8 mouse cellular contexts compared by ENCODE assay signal in the genomic region with DNA sequence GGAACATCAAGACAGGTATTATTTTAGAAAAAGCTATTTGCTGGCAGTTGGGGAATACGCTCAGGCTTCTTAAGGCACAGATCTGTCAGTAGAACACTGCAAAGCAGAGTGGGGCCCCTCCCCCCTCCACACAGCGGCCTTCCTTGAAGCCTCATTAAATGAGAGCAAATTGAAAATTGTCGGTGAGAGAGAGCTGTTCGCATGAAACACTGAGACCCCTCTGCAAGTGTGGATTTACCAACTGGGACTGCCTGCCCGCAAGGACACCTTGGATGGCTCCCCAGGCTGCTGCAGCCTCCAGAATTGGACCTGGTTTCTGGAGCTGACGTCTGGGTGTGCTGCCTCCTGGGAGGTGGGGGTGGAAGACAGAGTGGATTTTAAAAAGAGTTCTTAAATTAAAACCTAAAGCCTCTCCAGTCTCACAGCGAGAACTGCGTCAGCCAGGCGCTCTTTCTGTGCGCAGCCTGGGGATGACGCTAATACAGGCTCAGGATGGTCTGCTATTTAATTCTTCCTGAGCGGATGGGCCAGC. TPM values are rescaled to one million over a fixed set of nuclear protein-coding genes. Genes with fewer than 3 reads are reported as not detected.
DNase-seq lines count a peak whose midpoint lies in the region; ATAC-seq and TF ChIP-seq lines count a peak whose summit lies in the region.

No protein-coding gene starts in this region.

- no peak for TF ChIP-seq EP300 in stomach, postnatal 0 days (optimal IDR thresholded peaks at IDR 0.05)

- peaks cover 41% of the 10 kb centered on the region for H3K4me1 ChIP-seq in forebrain, embryonic 10.5 days
- H3K4me1 ChIP-seq in midbrain, embryonic 15.5 days: peaks cover 25% of the 10 kb centered on the region
- no peaks in the 10 kb centered on the region for H3K4me1 ChIP-seq in stomach, postnatal 0 days (replicated peaks; ENCODE audit: control insufficient read depth, insufficient read depth)

- H3K27me3 ChIP-seq in forebrain, embryonic 10.5 days (ENCODE audit: poor library complexity, severe bottlenecking): no peaks in the 10 kb centered on the region
- H3K27me3 ChIP-seq in midbrain, embryonic 15.5 days (replicated peaks): no peaks in the 10 kb centered on the region
- H3K27me3 ChIP-seq in stomach, postnatal 0 days (ENCODE audit: control insufficient read depth, insufficient read depth, low read length): no peaks in the 10 kb centered on the region

- no peaks in the 10 kb centered on the region for H3K9me3 ChIP-seq in forebrain, embryonic 10.5 days
- H3K9me3 ChIP-seq in midbrain, embryonic 15.5 days: no peaks in the 10 kb centered on the region
- no peaks in the 10 kb centered on the region for H3K9me3 ChIP-seq in stomach, postnatal 0 days (ENCODE audit: control insufficient read depth, low read length)

- ATAC-seq in midbrain, embryonic 15.5 days (replicated peaks): peak; percentile 69
- no peak for ATAC-seq in stomach, postnatal 0 days (ENCODE audit: low FRiP score, low TSS enrichment)

- no peak overlapping the region for H3K9ac ChIP-seq in midbrain, embryonic 15.5 days
- H3K9ac ChIP-seq in stomach, postnatal 0 days (ENCODE audit: low read length): no peak overlapping the region

- peak overlapping the region; percentile 74 for H3K27ac ChIP-seq in forebrain, embryonic 10.5 days
- H3K27ac ChIP-seq in midbrain, embryonic 15.5 days: peak overlapping the region; percentile 65
- no peak overlapping the region for H3K27ac ChIP-seq in stomach, postnatal 0 days (replicated peaks)

- no peak for TF ChIP-seq CTCF in stomach, postnatal 0 days (IDR thresholded peaks at IDR 0.05; ENCODE audit: low read depth)

- no peaks in the 10 kb centered on the region for H3K36me3 ChIP-seq in forebrain, embryonic 10.5 days (replicated peaks)
- H3K36me3 ChIP-seq in midbrain, embryonic 15.5 days (replicated peaks): no peaks in the 10 kb centered on the region
- H3K36me3 ChIP-seq in stomach, postnatal 0 days (ENCODE audit: control insufficient read depth, insufficient read depth, low read length): no peaks in the 10 kb centered on the region

- H3K4me3 ChIP-seq in forebrain, embryonic 10.5 days: peak overlapping the region; percentile 19; the same call in 1 of the 2 replicates
- H3K4me3 ChIP-seq in midbrain, embryonic 15.5 days: 0 out of 2 replicates have a peak overlapping the region, but pooled peaks have one; percentile 0
- H3K4me3 ChIP-seq in stomach, postnatal 0 days (ENCODE audit: low read depth, low read length): no peak overlapping the region

- DNase-seq in adrenal gland, postnatal 14 days: peak; percentile 11
- no peak for DNase-seq in adrenal gland, adult (ENCODE audit: inconsistent age in 2 of 2, low spot score in 1 of 2)
- no peak for DNase-seq in forebrain, embryonic 10.5 days (ENCODE audit: extremely low spot score, low spot score)
- DNase-seq in layer of hippocampus, adult 8-10 months (ENCODE audit: low spot score in 2 of 2): peak; percentile 45 to 52
- DNase-seq in stomach, postnatal 0 days (ENCODE audit: low spot score): no peak
- no peak for DNase-seq in lung, postnatal 14 days
- DNase-seq in lung, postnatal 36 days: no peak

- H3K4me2 ChIP-seq in midbrain, embryonic 15.5 days: peak overlapping the region; percentile 39
- no peak overlapping the region for H3K4me2 ChIP-seq in stomach, postnatal 0 days (replicated peaks; ENCODE audit: low read depth)

- WGBS in forebrain, embryonic 10.5 days: 57% methylated on average over 12 of the region's 12 CpGs
- WGBS in midbrain, embryonic 15.5 days: 24% methylated on average over 12 of the region's 12 CpGs
- 60% methylated on average over 12 of the region's 12 CpGs for WGBS in stomach, postnatal 0 days

RNA-seq across cellular contexts. Expression of a gene that starts 46.9 kb away (rescaled TPM):
- 7.0 and 10.0 TPM in 2 replicates for total RNA-seq in adrenal gland, postnatal 14 days (2021)
- polyA plus RNA-seq in forebrain, embryonic 10.5 days (2016; fragmentation: Nextera tagmentation; extraction: Ambion mirVana): 30.9 and 35.8 TPM in 2 replicates
- 100 to 1,000 TPM; 460 to 483 (median 462) TPM for total RNA-seq in layer of hippocampus, adult 8-10 months (2022)
- 205 and 215 TPM in 2 replicates for polyA plus RNA-seq in midbrain, embryonic 15.5 days (2015; fragmentation: Nextera tagmentation; extraction: Ambion mirVana)
- polyA plus RNA-seq in stomach, postnatal 0 days (2015; fragmentation: Nextera tagmentation; extraction: Ambion mirVana): 2.8 TPM in 2 replicates

Comparison
In these comparisons a context has a peak if more than half of its experiments do, and no peak if none do; other contexts are left out.
1. DNase-seq: peak in adrenal gland, postnatal 14 days (single experiment) and layer of hippocampus, adult 8-10 months (2 of 2); none in adrenal gland, adult (0 of 2), forebrain, embryonic 10.5 days (single experiment), stomach, postnatal 0 days (single experiment), lung, postnatal 14 days (single experiment) and lung, postnatal 36 days (single experiment).